Mouse (Mus musculus) Patski (cell line): ENCODE data around the gene Islr. TPM values are rescaled to one million over a fixed set of nuclear protein-coding genes. Genes with fewer than 3 reads are reported as not detected.
A peak's percentile ranks its signal among the peaks of the same experiment; 100 is the strongest.

Experiments
- ATAC-seq: fragments of 100-300 bp; one replicate; pipeline ENCODE4 v1.8.0; 2021
- CTCF ChIA-PET: fragments of 350-600 bp; sonication (Branson Sonifier 250); formaldehyde crosslinking; loops from one replicate; lab custom pipeline; 2022; ENCODE audit warnings: inconsistent platforms; lab: Charles Lee
- POLR2A ChIA-PET: fragments of 350-600 bp; sonication (Branson Sonifier 250); formaldehyde crosslinking; loops from one replicate; lab custom pipeline; 2022; ENCODE audit warnings: antibody characterized with exemption, inconsistent platforms; lab: Charles Lee
- DNase-seq: peaks from one replicate; pipeline ENCODE4 v3.0.0-alpha.2; 2011; ENCODE audit warnings: low read depth, low spot score
- H3K27me3 ChIP-seq: fragments of 371-371 bp; one replicate; pipeline ENCODE4 v1.5.1; 2021
- CTCF ChIP-seq: fragments of 100-300 bp; IDR thresholded peaks from one replicate; pipeline ENCODE4 v1.5.1; 2021
- in situ Hi-C: fragments of 300-500 bp; cut with MboI; formaldehyde crosslinking; loops from 3 replicates; pipeline ENCODE4 v1.11.1; 2018; ENCODE audit warnings: low pct_unique_long_range_greater_than_20kb, mixed read lengths
- polyA plus RNA-seq: library from polyadenylated mRNA; unstranded; gene quantifications from one replicate; pipeline ENCODE4 v1.2.3, GENCODE M21; 2021

Gene Islr
- polyA plus RNA-seq, 1 experiment from 2014 or later = 39.6 TPM

DNA sequence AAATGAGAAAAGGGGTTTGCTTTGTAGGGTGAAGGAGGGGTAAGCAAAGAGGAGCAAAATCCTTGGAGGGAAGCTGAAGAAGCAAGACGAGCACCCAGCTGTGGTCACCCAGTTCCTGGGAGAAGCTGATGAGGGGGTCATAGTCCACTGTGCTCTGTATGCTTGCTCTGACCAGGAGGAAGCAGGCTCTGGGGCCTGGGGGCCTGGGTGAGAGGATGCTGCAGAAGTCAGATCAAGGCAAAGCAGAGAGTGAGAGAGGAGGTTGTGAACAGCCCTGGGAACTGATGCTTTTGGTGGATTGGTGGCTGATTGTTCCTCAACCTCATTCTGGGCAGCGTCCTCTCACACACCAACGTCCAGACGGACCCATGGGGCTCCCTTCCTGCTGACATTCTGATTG is 26.9 kb downstream of the Islr start:
- ChIA-PET POLR2A (no interaction called here), CTCF (no interaction called here)
- ATAC-seq (no peak), DNase-seq (no peak)
- H3K27me3 ChIP-seq = no peaks in the 10 kb centered on the region
- in situ Hi-C loops = no loop called here
- no peak for TF ChIP-seq CTCF

DNA sequence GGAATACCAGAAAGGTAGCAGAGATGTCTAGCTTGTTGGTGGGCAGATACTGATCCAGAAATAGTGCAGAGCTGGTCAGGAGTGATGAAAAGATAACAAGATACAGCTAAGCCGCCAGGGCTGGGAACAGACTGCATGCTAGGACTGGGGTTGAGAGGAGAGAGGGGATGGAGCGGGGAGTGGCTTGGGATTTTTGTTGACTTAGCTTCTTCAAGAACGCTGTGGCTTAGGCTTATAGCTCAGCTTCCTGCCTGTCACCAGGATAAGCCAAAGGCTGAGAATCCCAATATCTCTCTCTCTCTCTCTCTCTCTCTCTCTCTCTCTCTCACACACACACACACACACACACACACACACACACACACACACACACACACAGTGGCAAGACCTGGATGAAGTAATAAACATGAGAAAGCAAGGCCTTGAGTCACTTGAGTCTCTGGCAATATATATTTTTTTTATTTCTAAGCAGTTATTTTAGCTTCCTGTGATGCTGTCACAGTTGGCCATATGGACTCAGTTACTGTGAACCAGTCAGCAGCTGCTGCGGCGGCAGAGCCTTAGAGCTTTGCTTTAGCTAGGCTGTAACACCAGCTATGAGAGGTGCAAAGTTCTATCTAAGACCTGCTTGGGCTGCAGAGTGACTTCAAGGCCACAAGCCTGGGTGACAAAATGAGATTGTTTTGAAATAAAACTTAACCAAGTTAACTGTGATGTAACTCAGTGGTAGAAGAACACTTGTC is 28.2 kb downstream of the Islr start:
- CTCF ChIA-PET = interaction anchor here (0.7 to 1.1 kb wide), 3 partner anchors 22 to 43 kb away, joined by 3 to 5 read pairs (median 3); no protein-coding TSS in a partner anchor

DNA sequence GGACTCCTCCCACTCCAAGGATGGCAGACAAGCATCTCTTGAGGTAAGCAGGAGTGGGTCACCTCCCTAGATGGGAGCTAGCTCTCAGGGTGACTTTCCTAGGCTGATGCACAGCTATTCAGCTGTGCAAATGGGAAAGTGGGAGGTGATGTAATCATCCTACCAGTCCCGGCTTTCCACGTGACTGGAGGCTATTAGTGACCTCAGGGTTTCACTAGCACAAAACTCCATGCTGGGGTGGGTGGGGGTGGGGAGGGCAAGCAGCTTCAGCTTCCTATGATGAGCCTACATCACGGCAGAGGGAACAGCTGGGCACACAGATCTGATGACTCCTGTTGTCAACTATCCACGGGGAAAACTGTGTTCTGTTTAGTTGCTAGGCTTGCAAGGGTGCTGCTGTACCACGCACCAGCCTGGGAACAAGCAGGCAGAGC is 29.3 kb downstream of the Islr start:
- ATAC-seq (peak; percentile 82), DNase-seq (peak; percentile 84)
- in situ Hi-C loops = no loop called here
- TF ChIP-seq CTCF = no peak
- CTCF ChIA-PET = interaction anchor here (0.8 kb wide), 1 partner anchor 21 kb away, joined by 3 read pairs; no protein-coding TSS in a partner anchor
- POLR2A ChIA-PET = interaction anchor here (0.6 to 1.5 kb wide), 3 partner anchors 19 to 176 kb away, joined by 3 to 5 read pairs (median 4); no protein-coding TSS in a partner anchor
- no peaks in the 10 kb centered on the region for H3K27me3 ChIP-seq

More for the DNA sequence above, 28.2 kb downstream of the Islr start:
- POLR2A ChIA-PET = interaction anchor here (0.6 to 1.5 kb wide), 4 partner anchors 9 to 32 kb away, joined by 3 to 5 read pairs (median 3); no protein-coding TSS in a partner anchor
- no peaks in the 10 kb centered on the region for H3K27me3 ChIP-seq
- DNase-seq (no peak), ATAC-seq (no peak)
- in situ Hi-C loops = no loop called here
- no peak for TF ChIP-seq CTCF

DNA sequence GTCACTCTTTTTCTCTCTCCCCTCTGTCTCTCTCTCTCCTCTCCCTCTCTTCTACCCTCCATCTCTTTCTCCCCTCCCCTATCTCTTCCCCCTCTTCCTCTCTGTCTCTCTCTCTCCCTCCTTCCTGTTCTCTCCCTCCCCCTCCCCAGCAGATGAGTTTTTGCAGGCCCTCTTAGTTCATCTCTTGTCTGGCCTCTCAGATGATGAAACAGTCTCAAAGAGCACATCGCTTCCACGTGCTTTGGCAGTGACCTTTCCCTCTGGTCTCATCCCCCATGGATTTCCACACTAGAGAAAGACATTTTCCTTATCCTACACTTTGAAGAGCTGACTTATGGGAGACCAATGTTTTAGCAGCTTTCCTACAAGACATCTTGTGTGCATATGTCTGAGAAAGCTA is 31.2 kb downstream of the Islr start:
- in situ Hi-C loops = no loop called here
- ChIA-PET CTCF (interaction anchor here (1.2 kb wide), 1 partner anchor 12 kb away, joined by 3 read pairs; no protein-coding TSS in a partner anchor), POLR2A (interaction anchor here (1.1 to 1.2 kb wide), 2 partner anchors 19 to 23 kb away, joined by 3 read pairs; no protein-coding TSS in a partner anchor)
- DNase-seq (no peak), ATAC-seq (no peak)
- H3K27me3 ChIP-seq = no peaks in the 10 kb centered on the region
- TF ChIP-seq CTCF = no peak

DNA sequence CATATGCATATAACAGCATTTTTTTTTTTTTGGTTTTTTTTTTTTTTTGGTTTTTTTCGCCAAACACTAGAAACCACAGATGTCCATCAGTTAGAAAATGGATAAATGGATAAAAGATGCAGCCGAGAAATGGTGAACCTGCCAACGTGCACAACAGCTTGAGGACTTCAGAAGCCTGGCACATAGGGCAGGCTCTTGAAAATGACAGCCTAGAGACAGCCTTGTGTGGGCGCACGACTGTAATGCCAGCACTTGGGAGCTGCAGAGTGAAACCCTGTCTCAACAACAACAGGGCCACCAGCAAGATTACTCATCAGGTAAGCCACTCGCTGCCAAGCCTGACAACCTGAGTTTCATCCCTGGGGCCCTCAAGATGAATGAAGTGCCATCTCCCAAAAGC is 34.7 kb downstream of the Islr start:
- no peak for TF ChIP-seq CTCF
- ATAC-seq (no peak), DNase-seq (no peak)
- POLR2A ChIA-PET = no interaction called here
- CTCF ChIA-PET = interaction anchor here (1.8 kb wide), 1 partner anchor 119 kb away, joined by 4 read pairs; no protein-coding TSS in a partner anchor
- in situ Hi-C loops = no loop called here
- no peaks in the 10 kb centered on the region for H3K27me3 ChIP-seq

DNA sequence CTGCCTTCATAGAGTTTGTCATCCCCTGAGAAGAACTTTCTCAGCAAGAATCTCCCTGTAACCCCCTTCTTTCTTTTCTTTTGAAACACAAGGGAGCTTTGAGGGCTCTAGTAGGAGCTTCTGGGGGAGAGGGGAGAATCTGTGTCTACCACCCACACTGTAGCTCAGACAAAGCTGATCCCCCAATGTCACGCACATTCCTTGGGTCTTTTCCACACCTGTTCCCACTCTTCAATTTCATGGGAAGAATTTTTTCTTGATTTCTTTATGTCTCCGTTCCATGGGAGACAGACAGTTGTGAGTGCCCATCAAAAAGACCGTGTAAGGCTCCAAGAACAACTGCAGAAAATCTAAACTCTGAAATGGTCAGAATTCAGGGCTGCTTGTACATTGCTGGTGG is 35.2 kb downstream of the Islr start:
- ATAC-seq (no peak), DNase-seq (no peak)
- TF ChIP-seq CTCF = no peak
- in situ Hi-C loops = no loop called here
- no peaks in the 10 kb centered on the region for H3K27me3 ChIP-seq
- CTCF ChIA-PET = interaction anchor here (1.8 kb wide), 2 partner anchors 16 to 119 kb away, joined by 4 read pairs; no protein-coding TSS in a partner anchor
- POLR2A ChIA-PET = no interaction called here

DNA sequence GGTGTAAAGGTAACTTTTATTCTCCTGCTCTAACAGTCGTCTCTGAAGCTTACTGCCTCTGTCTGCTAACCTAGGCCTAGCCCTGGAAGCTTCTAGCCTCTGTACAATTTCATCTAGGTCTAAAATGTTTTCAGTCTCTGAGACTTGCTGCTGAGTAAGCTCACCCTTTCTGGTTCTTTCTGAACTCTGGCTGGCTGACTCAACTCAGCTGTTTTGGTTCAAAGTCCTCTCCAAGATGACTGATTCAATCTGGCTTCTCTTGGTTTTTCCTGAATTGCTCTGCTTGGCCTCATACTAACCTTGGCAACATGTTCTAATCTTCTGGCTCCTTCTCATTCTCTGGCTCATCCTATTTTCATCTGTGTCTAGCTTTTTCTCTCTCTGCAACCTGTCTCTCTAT is 38.3 kb downstream of the Islr start:
- in situ Hi-C loops = no loop called here
- ChIA-PET POLR2A (no interaction called here), CTCF (interaction anchor here (1.1 kb wide), 1 partner anchor 115 kb away, joined by 3 read pairs; no protein-coding TSS in a partner anchor)
- no peak for TF ChIP-seq CTCF
- no peaks in the 10 kb centered on the region for H3K27me3 ChIP-seq
- no peak for DNase-seq
- no peak for ATAC-seq

DNA sequence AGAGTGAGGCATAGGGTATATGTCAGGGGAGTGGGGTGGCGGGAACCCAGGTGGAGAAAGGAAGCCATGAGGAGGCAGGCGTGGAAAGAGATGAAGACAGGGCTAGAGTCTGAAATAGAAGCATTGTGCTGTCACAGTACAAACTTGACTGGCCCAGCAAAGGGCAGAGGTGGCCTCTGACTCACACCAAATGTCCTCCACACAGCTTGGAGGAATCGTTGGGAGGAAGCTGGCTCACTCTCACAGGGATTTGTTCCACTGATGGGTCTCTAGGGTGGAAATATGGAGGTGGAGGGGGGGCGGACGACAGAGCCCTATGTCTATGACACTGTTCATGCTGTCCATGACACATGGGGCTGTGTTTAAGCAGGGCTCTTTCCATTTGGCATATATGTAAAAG is 41.0 kb downstream of the Islr start:
- ATAC-seq (no peak), DNase-seq (no peak)
- POLR2A ChIA-PET = no interaction called here
- in situ Hi-C loops = no loop called here
- CTCF ChIA-PET = no interaction called here
- H3K27me3 ChIP-seq = no peaks in the 10 kb centered on the region
- TF ChIP-seq CTCF = no peak

DNA sequence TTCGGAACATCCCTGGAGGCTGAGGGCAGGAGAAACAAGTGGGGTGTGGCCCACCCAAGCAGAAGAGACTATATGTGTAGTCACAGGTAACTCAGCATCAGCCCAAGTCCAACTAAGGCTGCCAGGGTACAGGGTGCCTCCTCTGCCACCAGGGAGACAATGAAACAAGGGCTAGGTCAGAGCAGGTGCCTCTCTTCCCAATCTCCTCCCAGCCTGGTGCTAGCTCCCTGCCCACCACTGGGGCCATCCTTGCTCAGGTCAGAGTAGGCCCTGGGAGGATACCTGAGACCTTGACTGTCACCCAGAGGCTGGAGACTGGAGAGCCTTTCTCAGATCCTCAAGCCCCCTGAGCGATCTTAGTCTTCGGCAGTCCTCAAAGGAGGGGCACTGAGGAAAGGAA is 41.9 kb downstream of the Islr start:
- ChIA-PET POLR2A (no interaction called here), CTCF (no interaction called here)
- H3K27me3 ChIP-seq = no peaks in the 10 kb centered on the region
- DNase-seq (no peak), ATAC-seq (no peak)
- TF ChIP-seq CTCF = no peak
- in situ Hi-C loops = no loop called here

DNA sequence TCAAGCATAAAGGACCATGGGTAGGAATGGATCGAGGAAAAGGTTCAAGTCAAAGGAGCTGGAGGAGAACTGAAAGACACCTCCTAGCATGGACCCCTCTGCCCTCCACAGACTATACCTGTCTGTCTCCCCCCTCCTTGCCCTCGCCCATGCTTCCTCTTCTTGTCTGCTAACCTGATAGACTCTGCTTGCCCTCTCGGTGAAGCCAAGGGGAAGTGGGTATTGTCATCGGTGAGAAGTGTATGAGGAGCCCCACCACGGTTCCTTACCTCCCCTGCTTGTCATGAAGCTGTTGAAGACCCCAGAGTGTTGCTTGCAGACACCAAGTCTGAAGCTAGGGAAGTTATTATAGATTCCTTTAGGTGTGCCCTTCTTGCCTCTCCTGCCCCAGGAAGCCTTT is 43.8 kb downstream of the Islr start:
- no peaks in the 10 kb centered on the region for H3K27me3 ChIP-seq
- ATAC-seq (no peak), DNase-seq (no peak)
- TF ChIP-seq CTCF = no peak
- ChIA-PET CTCF (interaction anchor here (1.3 kb wide), 1 partner anchor 122 kb away, joined by 3 read pairs; no protein-coding TSS in a partner anchor), POLR2A (no interaction called here)
- in situ Hi-C loops = no loop called here

DNA sequence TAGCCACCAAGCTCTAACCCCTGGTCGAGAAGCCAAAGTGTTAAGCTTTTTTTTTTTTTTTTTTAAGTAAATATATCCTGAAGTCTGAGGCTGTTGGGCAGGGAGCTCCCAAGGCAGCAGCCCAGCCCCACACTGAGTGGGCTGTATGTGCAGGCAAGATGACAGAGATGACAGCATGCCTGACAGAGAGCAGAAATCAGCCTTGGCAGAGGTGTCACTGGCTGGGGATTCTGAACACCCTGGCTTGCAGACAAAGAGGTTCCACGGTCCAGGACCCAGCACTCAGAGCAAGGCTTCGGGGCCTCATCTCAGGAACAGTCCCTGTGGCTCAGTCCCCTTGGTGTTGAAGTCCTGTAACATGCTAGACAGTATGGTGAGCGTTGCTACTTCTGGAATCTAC is 44.3 kb downstream of the Islr start:
- ChIA-PET POLR2A (no interaction called here), CTCF (interaction anchor here (1.3 kb wide), 1 partner anchor 121 kb away, joined by 3 read pairs; no protein-coding TSS in a partner anchor)
- H3K27me3 ChIP-seq = no peaks in the 10 kb centered on the region
- ATAC-seq (no peak), DNase-seq (no peak)
- TF ChIP-seq CTCF = no peak
- in situ Hi-C loops = no loop called here
